Mouse (Mus musculus) lung, postnatal 0 days (tissue): ENCODE measurements around the gene Dscam.

Source experiments
- CTCF ChIP-seq: IDR thresholded peaks from 2 replicates; pipeline ENCODE4 v1.5.1; 2016; ENCODE audit warnings: antibody characterized with exemption, mild to moderate bottlenecking
- EP300 ChIP-seq: IDR thresholded peaks from 2 replicates; pipeline ENCODE4 v1.6.1; 2016; ENCODE audit warnings: antibody characterized with exemption, mild to moderate bottlenecking, control low read depth

DNA sequence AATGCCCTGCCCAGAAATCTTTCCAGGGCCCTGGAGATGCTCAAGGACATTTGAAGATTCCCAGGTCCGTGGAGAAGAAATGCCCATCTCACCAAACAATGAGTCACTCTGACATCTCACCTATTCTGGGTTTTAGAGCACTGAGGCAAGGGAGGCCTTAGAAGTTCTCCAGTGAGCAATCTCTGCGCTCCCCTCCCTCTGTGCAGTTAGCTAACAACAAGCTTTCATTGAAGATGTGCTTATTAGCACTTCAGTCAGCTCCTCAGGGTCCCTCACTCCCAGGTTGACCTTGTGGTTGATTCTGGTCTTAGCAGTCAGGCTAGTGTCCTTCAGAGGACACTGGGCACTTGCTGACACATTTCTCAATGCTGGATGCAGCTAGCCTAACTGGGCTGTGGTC lies 265.8 kb downstream of the Dscam start:
- TF ChIP-seq CTCF = no peak
- no peak for TF ChIP-seq EP300
